Mouse (Mus musculus) forebrain, postnatal 0 days (tissue): ENCODE measurements around the gene Ccl24. TPM values are rescaled to one million over a fixed set of nuclear protein-coding genes. Genes with fewer than 3 reads are reported as not detected.

Experiments used
- ATAC-seq: fragments of 200-750 bp; cut with Nextera tagmentation; 2 replicates; pipeline ENCODE4 v1.8.0; 2017; ENCODE audit warnings: mild to moderate bottlenecking, moderate library complexity
- DNase-seq: peaks from one replicate; pipeline ENCODE4 v3.0.0-alpha.2; 2015
- H3K27ac ChIP-seq: fragments of 300-500 bp; sonication (generic); 2 replicates; pipeline ENCODE4 v1.5.1; 2014; ENCODE audit warnings: low read depth, mild to moderate bottlenecking, antibody characterized with exemption, low read length, moderate library complexity, mixed read lengths
- H3K27me3 ChIP-seq: fragments of 300-500 bp; sonication (generic); 2 replicates; pipeline ENCODE4 v1.6.1; 2014; ENCODE audit warnings: mild to moderate bottlenecking, low read length, mixed read lengths; ENCODE audit not compliant: insufficient read depth
- H3K36me3 ChIP-seq: fragments of 300-500 bp; sonication (generic); 2 replicates; pipeline ENCODE4 v1.6.1; 2014; ENCODE audit warnings: mild to moderate bottlenecking, moderate library complexity; ENCODE audit not compliant: insufficient read depth
- H3K4me1 ChIP-seq: fragments of 300-500 bp; sonication (generic); 2 replicates; pipeline ENCODE4 v1.6.1; 2014; ENCODE audit warnings: antibody characterized with exemption; ENCODE audit not compliant: insufficient read depth
- H3K4me2 ChIP-seq: fragments of 300-500 bp; sonication (generic); 2 replicates; pipeline ENCODE4 v1.6.1; 2014; ENCODE audit warnings: low read depth, mild to moderate bottlenecking, moderate library complexity
- H3K4me3 ChIP-seq: fragments of 300-500 bp; sonication (generic); 2 replicates; pipeline ENCODE4 v1.5.1; 2014; ENCODE audit warnings: low read depth, low read length, mixed read lengths
- H3K9ac ChIP-seq: fragments of 300-500 bp; sonication (generic); 2 replicates; pipeline ENCODE4 v1.6.1; 2014; ENCODE audit warnings: mild to moderate bottlenecking
- H3K9me3 ChIP-seq: fragments of 300-500 bp; sonication (generic); 2 replicates; pipeline ENCODE4 v1.6.1; 2016; ENCODE audit warnings: low read length
- CTCF ChIP-seq: sonication (generic); IDR thresholded peaks from 2 replicates; pipeline ENCODE4 v1.5.1; 2016; ENCODE audit warnings: antibody characterized with exemption, control low read depth, low read depth
- WGBS: fragments of 180-500 bp; shearing (Covaris S2); extraction: QIAGEN DNeasy Blood & Tissue Kit; methylation state at CpG from one replicate; pipeline ENCODE4 v1.1.7; 2014; 5-methylcytosine and 5-hydroxymethylcytosine counted together
- polyA plus RNA-seq: library from polyadenylated mRNA; unstranded; fragments of >200 nt; fragmentation: Nextera tagmentation; extraction: Ambion mirVana; gene quantifications from 2 replicates; pipeline ENCODE4 v1.2.1, GENCODE M21; 2015
- total RNA-seq: library from RNA; depleted of rRNA; stranded (reverse); fragments of >200 nt; gene quantifications from 2 replicates; pipeline ENCODE4 v1.2.3, GENCODE M21; 2014

Ccl24 gene
- total and polyA plus RNA-seq, 2 experiments from 2014 or later: 2.4 TPM

DNA sequence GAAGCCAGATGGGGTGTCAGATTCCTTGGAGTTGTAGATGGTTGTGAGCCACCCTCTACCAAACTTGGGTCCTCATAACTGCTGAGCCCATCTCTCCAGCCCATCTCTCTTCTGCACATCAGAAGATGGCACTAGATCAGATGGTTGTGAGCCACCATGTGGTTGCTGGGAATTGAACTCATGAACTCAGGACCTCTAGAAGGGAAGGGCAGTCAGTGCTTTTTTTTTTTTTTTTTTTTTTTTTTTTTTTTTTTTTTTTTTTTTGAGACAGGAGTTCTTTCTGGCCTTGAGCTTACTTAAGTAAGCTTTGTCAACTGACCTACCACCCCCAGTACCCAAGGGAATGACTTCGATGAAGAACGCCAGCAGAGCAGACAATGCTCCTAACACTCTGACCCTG is 24.9 kb downstream of the Ccl24 start:
- Histone ChIP-seq H3K27ac (no peak overlapping the region), H3K36me3 (no peaks in the 10 kb centered on the region), H3K4me3 (no peak overlapping the region), H3K9me3 (no peaks in the 10 kb centered on the region), H3K9ac (no peak overlapping the region), H3K4me1 (0 out of 2 replicates have a peak, but pooled peaks cover 6% of the 10 kb centered on the region), H3K4me2 (no peak overlapping the region), H3K27me3 (no peaks in the 10 kb centered on the region)
- DNase-seq: no peak
- no peak for TF ChIP-seq CTCF
- ATAC-seq: no peak
- WGBS: 94% methylated on average over 2 of the region's 2 CpGs

DNA sequence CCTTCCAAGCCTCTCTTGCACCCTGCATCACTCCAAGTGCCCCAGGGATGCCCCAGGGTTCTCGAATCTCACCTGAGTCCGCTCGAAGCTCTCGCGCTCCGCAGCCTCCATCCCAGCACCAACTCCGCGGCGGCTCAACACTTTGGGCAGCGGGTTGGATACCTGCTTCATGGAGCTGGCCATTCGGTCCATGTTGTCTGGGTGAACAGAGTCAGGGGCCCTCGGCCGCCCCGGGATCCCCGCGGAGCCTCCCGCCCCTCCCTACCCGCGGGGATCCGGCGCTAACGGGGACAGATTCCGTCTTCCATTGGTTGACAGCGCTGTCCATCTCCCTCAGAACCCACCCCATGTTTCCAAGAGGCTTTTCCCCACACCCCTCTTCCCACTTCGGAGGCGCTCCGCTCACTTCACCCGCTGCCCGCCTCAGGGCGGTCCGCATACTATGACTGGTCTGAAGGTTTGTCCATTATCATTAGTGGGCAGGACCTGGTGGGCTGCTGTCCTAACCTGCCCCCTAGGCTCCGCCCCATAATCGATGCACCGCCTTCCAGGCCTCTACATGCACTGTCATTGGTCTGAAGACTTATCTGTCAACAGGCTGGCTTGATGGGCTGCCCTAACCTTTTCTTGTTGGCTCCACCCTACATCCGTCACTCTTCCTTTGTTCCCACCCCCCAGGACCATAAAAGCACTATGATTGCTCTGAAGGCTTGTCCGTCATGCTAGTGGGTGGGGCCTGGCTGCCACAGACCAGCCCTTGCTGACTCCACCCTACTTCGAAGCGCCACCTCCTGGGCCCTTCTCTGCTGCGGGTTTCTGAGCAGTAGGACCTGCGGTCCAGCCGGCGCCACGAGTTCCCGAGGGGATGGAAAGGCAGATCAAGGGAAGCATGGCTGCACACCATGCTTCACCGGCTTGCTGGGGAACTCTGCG is 27.7 kb downstream of the Ccl24 start, which contains the start of gene Hip1:
TSS of gene Hip1 (minus strand) at position 256 of the 933 bp plus-strand sequence.
- Histone ChIP-seq H3K9me3 (no peaks in the 10 kb centered on the region), H3K4me1 (0 out of 2 replicates have a peak, but pooled peaks cover 6% of the 10 kb centered on the region), H3K36me3 (no peaks in the 10 kb centered on the region), H3K27me3 (no peaks in the 10 kb centered on the region), H3K9ac (peak within 1 kb of the TSS; percentile 63), H3K4me2 (peak within 1 kb of the TSS; percentile 98), H3K4me3 (peak within 1 kb of the TSS; percentile 79), H3K27ac (peak within 1 kb of the TSS; percentile 47; the same call in 1 of the 2 replicates)
- TF ChIP-seq CTCF: peak; percentile 74
- ATAC-seq: peak; percentile 98
- under 1% methylated on average over 46 of the region's 46 CpGs for WGBS
- DNase-seq: peak; percentile 99

DNA sequence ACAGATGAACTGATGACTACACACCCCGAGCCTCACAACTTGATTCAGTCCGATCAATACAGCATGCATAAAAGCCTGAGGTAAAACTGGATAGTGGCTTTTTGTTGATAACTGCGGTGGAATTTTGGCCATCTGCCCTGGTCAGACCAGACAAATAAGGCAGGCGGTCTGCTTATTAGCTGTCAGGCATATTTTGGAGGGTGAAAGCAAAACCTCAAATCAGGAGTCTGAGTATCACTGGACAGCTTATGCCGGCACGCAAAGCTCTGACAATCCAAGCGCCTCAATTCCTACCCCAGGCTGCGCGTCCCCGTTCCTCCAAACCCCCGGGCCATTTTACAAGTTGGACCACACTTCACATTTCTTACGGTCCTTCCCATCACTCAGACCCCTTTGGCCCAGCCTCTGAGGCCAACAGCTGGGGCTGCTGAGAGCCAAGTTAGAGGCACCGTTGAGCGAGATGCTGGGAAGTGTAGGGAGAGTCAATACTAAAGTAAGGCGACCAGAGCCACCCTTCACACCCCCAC is 28.8 kb downstream of the Ccl24 start:
- Histone ChIP-seq H3K4me1 (0 out of 2 replicates have a peak, but pooled peaks cover 6% of the 10 kb centered on the region), H3K9me3 (no peaks in the 10 kb centered on the region), H3K4me2 (peak overlapping the region; percentile 98), H3K36me3 (no peaks in the 10 kb centered on the region), H3K9ac (peak overlapping the region; percentile 63), H3K27ac (no peak overlapping the region), H3K4me3 (peak overlapping the region; percentile 79), H3K27me3 (no peaks in the 10 kb centered on the region)
- no peak for ATAC-seq
- WGBS: 3% methylated on average over 15 of the region's 15 CpGs
- TF ChIP-seq CTCF: no peak
- DNase-seq: peak; percentile 26

DNA sequence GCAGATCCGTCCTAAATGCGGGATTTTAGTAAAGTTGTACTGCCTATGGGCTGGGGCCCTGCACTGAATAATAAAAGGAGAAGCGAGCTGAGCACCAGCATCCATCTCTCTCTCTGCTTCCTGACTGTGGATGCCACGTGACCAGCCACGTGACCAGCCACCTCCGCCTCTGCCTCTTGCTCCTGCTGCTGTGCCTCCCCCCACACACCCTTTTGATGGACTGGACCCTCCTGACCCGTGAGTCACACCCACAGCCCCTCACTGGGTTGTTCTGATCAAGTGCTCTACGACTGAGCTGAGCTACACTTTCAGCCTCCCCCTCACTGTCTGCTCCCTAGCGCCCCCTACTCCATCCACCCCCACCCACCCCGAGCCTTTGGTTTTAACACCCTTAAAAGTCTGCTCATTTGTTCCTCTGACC is 35.0 kb downstream of the Ccl24 start:
- WGBS: 83% methylated on average over 10 of the region's 10 CpGs
- TF ChIP-seq CTCF: no peak

DNA sequence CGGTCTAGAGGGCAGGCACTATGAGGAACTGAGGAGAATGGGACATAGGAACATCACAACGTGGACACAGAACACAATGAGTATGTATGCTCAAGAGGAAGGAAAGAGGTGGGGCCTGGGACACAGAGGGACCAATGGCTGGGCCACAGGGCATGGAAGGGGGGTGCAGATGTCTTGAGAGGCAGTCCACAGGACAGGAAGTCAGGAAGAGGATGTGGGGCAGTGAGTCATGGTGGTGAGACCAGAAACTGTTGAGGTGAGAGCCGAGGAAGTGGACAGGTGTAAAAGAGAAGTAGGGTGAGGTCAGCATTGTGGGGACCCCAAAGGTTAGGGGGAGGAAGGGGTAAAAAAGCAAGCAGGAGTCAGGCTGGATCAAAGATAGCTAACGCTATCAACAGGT is 35.5 kb downstream of the Ccl24 start:
- no peak for TF ChIP-seq CTCF
- WGBS: 77% methylated on average over 4 of the region's 4 CpGs
- no peaks in the 10 kb centered on the region for H3K4me1 ChIP-seq

More for the DNA sequence above, 35.0 kb downstream of the Ccl24 start:
- Histone ChIP-seq H3K4me3 (no peak overlapping the region), H3K4me2 (no peak overlapping the region), H3K9me3 (no peaks in the 10 kb centered on the region), H3K36me3 (no peaks in the 10 kb centered on the region), H3K4me1 (no peaks in the 10 kb centered on the region), H3K9ac (no peak overlapping the region), H3K27ac (no peak overlapping the region), H3K27me3 (no peaks in the 10 kb centered on the region)
- DNase-seq (no peak), ATAC-seq (no peak)

DNA sequence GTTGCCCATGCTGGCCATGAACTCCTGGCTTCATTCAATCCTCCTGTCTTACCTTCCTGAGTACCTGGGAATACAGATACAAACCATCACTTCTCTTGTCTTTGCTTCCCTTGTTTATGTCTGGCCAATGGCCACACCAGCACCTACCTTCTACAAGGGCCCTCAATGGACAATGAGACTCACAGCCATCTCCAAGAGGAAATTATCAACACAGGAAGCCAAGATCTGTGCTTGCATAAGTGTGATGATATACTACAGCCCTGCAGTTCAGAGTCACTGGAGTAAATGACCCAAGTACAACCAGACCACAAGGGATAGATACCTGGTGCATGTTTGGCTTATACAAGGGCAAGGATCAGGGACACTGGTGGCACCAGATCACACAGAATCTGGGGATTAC is 37.0 kb downstream of the Ccl24 start:
- Histone ChIP-seq H3K36me3 (no peaks in the 10 kb centered on the region), H3K4me3 (no peak overlapping the region), H3K27me3 (no peaks in the 10 kb centered on the region), H3K9ac (no peak overlapping the region), H3K9me3 (no peaks in the 10 kb centered on the region), H3K4me1 (no peaks in the 10 kb centered on the region), H3K27ac (no peak overlapping the region), H3K4me2 (no peak overlapping the region)
- DNase-seq (no peak), ATAC-seq (no peak)
- no peak for TF ChIP-seq CTCF

More for the DNA sequence above, 35.5 kb downstream of the Ccl24 start:
- no peaks in the 10 kb centered on the region for H3K27me3 ChIP-seq
- H3K9ac ChIP-seq: no peak overlapping the region
- ATAC-seq: no peak
- DNase-seq: no peak
- no peak overlapping the region for H3K27ac ChIP-seq
- H3K4me2 ChIP-seq: no peak overlapping the region
- no peaks in the 10 kb centered on the region for H3K36me3 ChIP-seq
- no peak overlapping the region for H3K4me3 ChIP-seq
- no peaks in the 10 kb centered on the region for H3K9me3 ChIP-seq

DNA sequence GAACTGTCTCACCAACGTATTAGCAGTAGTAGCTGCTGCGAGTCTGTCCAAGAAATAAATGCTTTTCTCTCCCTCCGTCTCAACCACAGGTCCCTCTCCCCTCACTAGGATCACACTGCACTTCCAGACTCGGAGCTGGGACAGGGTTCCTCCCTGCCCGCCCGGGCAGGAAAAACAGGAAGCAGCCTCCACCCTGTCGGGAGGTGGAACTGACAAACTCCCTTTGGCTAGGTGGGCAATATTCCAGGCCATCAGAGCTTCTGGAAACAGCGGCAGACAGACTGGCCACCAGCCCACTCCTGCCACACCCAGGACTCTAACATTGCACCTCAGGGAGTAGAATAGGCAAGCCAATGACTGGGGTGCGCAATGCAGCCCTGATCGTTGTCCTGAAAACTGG is 39.4 kb downstream of the Ccl24 start:
- no peak overlapping the region for H3K9ac ChIP-seq
- no peak overlapping the region for H3K4me2 ChIP-seq
- DNase-seq (no peak), ATAC-seq (no peak)
- H3K4me1 ChIP-seq: no peaks in the 10 kb centered on the region
- no peak for TF ChIP-seq CTCF
- 72% methylated on average over 10 of the region's 10 CpGs for WGBS
- no peaks in the 10 kb centered on the region for H3K36me3 ChIP-seq
- no peak overlapping the region for H3K27ac ChIP-seq
- H3K27me3 ChIP-seq: no peaks in the 10 kb centered on the region
- no peak overlapping the region for H3K4me3 ChIP-seq
- H3K9me3 ChIP-seq: no peaks in the 10 kb centered on the region
